Mouse (Mus musculus): Measurements from ENCODE around the gene Chst14.

The Chst14 gene

GRCm38 (mm10) chr2:118926361-118926997 lies at the start of gene Chst14:
Gene Chst14 (plus strand): TSS chr2:118926496.
- no peak for DNase-seq (ENCODE audit: low read depth, low spot score)

- DNase-seq (ENCODE audit: low read depth, low spot score), result no peak
These were observed 45.3 kb upstream of the Chst14 start for GRCm38 (mm10) chr2:118881019-118881418.

- no peak for DNase-seq (ENCODE audit: low read depth, low spot score)
These were observed 44.3 kb upstream of the Chst14 start for GRCm38 (mm10) chr2:118881956-118882355.

- peak; percentile 43 for DNase-seq (ENCODE audit: low read depth, low spot score)
These were observed 43.2 kb upstream of the Chst14 start for GRCm38 (mm10) chr2:118882840-118883679.

- no peak for DNase-seq (ENCODE audit: low read depth, low spot score)
These were observed 38.9 kb upstream of the Chst14 start for GRCm38 (mm10) chr2:118887440-118887839.

DNA sequence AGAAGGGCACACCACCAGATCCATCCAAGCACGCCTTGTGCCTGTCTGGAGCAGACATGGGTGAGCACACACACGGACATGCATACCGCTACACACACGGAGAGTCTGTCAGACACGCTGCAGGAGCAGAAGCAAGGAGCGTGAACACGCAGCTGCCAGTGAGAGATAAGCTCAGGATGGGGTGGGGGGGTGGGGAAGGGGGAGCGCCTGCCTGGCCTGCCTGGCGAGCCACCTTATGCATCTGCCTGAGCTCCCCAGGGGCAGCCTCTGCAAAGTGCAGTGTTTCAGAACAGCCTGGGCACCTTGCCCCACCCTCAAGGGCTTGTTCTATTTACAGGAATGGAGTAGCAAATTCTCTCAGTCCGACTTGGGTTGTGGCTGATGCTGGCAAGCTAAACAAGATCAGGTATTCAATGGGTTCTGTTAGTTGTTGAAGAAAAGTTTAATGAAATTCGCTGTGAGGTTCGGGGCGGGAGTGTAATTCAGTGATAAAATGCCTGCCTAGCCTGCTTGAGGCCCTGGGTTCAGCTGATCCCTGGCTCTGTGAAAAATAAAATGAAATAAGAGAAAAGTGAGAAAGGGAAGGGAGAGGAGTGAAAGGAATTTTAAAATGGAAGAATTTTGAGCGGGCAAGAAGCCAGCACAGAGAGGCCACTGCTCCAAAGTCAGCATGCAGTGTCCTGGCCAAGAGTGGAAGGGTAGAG lies 38.3 kb upstream of the Chst14 start:
- DNase-seq (ENCODE audit: low read depth, low spot score), result no peak

GRCm38 (mm10) chr2:118891173-118891572 lies 35.1 kb upstream of the Chst14 start:
- no peak for DNase-seq (ENCODE audit: low read depth, low spot score)

- DNase-seq (ENCODE audit: low read depth, low spot score), result no peak
These were observed 30.0 kb upstream of the Chst14 start for GRCm38 (mm10) chr2:118895990-118896913.

DNA sequence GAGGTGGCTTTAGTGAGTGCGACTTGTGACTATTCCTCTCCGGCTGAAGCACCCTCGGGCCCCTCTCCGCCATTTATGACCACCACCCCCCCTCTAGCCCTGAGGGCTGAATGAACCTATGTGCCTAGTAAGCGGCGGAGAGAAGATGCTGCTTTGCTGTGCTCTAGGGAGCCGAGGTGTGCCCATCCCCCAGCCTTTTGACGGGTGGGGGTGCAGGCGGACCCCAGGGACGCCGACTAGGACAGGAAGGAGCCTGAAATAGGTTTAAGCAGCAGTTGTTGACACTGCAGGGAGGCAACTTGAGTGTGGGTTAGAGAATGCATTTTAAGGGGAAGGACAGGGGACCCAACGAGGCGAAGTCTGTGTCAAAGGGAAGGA lies 29.4 kb upstream of the Chst14 start:
- no peak for DNase-seq (ENCODE audit: low read depth, low spot score)

GRCm38 (mm10) chr2:118897392-118897791 lies 28.9 kb upstream of the Chst14 start:
- no peak for DNase-seq (ENCODE audit: low read depth, low spot score)

DNA sequence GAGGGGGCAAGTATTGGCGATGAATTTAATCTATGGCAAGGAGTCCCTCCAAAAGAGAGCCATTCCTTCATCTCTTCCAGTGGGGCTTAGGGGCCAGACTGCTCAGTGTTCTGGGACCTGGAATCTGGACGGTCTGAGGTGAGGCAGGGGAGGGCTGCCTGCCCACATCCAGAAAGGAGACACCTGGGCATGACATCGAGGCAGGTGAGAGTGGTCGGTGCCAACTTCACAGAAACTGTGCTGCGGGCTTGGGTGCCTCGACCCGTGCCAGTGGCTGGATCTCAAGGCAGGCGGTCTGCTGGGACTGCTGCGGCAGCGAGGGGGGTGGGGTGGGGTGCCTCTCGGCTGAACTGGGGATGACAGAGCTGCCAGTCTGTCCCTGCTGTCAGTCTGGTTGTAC lies 28.5 kb upstream of the Chst14 start:
- DNase-seq (ENCODE audit: low read depth, low spot score), result no peak

DNA sequence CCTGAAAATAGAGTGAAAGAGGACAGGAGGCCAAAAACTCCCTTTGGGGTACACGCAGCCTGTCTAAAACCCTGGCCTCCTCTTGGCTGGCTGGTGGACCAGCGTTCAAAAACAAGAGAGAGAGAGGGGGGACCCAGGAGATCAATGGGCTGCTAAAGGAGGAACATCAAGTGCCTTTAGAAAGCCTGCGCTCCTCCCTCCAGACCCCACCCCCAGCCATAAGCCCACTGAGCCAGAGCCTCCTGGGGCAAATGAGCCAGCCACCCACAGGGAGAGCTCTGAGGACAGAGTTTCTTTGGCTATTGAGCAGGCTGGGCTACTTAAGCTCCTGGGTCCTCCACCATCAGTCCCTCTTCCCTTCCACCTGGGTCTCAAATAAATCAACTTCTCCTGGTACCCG lies 27.5 kb upstream of the Chst14 start:
- DNase-seq (ENCODE audit: low read depth, low spot score), result no peak

DNA sequence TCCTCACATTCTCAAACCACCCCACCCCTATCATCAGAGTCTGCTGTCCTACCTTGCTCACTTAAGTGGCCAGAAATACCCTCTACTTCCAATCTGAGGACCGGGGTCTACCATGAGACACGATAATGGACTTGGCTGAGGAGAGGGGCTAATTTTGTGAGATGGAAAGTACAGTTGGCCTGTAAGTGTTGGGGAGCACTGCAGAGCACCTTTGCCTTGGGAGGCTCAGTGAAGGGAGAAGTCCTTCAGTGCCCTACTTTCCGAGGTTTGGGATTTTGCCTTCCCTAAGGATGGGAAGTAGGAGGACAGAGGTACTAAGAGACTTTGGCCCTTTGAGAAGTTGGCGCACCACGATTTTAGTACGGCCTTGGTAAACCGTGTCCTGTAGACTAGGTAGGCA lies 27.0 kb upstream of the Chst14 start:
- DNase-seq (ENCODE audit: low read depth, low spot score), result no peak

DNA sequence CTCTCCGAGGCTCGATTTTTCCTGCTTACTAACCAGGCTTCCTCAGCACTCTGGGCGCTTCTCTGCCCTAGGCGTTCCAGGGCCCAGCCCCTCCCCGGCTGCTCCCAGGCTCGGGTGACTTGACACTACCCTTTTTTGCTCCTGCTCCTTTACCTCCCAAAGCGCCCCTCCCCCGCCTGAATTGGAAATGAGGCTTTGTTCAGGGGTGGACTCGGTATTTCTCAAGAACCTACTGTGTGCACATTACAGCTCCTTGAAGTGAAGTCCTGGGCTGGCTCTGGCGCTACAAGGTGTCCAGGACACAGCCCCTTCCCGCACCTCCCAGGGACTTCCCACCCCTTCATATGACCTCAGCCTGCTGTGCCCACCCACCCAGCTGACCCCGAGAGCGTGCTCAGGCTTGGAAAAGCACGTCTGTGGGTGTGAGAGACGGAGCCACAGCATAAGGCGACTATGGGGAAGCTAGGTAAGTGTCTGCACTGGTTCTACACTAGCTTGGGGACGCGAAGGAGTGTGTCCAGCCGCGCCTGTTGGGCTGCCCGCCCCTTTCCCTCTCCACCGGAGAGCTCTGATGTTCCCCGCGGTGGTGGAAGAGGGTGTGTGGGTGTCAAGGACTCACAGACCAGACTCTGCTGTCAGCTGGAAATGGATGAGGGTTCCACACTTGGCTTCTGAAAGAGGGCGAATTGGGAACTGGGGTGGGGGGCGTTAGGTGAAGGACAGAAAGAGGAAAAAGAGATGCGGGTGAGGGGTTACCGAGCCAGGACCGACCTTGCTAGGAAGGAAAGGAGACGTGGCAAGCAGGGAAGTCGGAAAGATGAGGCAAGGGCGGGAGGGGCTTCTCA lies 26.1 kb upstream of the Chst14 start, which contains the start of gene Bahd1:
Bahd1 (plus strand) TSS at position 397 of the 845 bp plus-strand sequence.
- DNase-seq (ENCODE audit: low read depth, low spot score), result no peak

GRCm38 (mm10) chr2:118900826-118901140 lies 25.5 kb upstream of the Chst14 start:
- no peak for DNase-seq (ENCODE audit: low read depth, low spot score)

DNA sequence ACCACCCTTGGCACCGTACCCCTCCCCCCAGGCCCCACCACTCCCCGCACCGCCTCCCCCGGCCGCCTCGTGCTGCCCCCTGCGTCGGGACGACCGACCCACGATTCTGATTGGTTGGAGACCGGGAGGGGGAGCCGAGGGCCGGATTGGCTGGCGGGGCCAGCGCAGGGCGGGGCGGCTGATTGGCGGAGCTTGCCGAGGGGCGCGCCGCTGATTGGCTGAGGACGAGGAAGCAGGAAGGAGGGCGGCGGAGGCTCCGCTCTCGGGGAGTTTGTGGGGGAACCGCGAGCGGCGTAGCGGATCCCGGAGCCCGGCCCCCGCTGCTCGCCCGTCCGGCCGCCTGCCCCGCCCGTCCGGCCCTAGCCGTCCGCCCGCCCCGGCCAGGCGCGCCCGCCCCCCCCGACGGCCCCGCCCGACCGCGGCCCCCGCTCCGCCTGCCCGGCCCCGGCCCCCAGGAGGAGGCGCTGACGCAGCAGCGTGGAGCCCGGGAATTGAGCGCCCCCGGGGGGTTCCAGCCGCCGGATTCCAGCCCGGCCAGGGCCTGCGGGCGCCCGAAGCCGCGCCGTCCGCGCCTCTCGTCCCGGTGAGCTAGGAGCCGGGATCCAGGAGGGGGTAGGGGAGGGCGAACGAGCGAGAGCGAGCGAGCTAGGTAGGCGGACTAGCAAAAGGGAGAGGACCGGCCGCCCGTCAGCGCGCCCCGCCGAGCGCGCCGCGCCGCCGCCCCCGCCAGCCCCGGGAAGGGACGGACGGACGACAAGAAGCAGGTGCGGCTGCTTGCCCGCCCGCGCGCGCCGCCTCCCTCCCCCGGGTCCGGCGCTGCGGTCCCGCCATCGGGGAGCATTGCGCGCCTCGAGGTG lies 24.9 kb upstream of the Chst14 start:
- DNase-seq (ENCODE audit: low read depth, low spot score), result peak; percentile 89

- no peak for DNase-seq (ENCODE audit: low read depth, low spot score)
These were observed 24.0 kb upstream of the Chst14 start for GRCm38 (mm10) chr2:118902051-118903025.

DNA sequence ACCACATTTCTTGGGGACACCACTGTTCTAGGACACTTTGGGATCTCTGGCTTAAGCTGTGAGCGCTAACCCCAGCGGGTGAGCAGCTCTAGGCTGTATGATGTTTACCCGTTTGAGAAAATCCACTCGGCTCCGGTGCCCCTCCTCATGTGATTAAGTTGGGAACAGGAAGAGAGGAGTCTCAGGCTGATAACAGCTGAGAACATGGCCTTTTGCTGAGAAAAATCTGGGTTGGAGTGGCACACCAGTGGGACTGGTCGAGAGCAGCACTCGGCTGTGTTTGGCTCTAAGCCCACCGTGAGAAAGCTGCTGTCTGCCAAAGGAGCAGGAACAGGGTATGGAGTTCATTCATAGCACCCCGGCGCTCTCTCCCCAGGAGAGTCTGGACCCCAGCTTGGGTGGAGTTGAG lies 23.0 kb upstream of the Chst14 start:
- DNase-seq (ENCODE audit: low read depth, low spot score), result no peak

Measured in brain, embryonic 18.5 days (tissue).